Mouse (Mus musculus): Measurements from ENCODE around the gene Tor4a.
A peak's percentile ranks its signal among the peaks of the same experiment; 100 is the strongest.

Gene Tor4a

DNA sequence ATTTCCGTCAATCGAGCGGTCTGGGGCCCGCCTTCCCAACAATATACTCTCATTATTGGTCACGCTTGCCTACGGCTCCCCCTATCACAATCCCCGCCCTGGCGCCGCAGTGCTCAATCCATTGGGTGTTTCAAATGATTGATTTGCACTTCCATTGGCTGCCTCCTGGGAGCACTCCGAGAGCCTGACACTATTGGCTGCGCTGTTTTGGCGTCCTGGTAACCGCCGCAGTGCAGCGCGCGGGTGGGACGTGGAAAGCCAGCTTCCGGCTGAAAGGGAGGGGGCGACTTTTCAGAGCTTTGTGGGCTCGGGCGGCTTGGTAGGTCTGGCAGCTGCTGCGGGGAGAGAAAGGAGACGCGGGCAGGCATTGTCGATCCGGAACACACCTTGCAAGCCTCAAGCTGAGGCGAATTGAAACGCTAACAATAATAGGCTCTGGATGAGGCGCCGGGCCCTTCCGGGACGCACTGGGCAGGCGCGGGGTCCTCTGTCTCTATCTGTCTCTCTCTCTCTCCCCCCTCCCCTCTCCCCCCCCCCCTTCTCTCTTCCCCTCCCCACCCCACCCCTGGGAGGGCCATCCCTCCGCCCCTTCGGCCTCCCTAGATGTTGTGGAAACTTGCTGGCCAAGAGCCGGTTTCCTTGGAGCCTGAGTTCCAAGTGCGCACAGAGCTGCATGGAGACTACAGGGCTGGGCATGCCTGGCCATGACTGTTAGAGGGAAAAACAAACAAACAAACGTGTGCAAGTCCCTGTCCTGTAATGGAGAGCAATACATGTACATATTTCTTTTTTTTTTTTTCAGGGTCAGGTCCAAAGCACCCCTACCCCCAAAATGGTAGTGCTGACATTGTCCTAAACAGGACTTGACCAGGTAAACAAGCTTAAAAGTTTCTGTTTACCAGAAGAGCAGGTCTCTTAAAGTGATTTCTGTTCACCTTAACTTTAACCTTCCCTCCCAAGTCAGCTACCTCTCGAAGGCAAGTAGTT lies 28.4 kb upstream of the Tor4a start:
- peak; percentile 99 for DNase-seq (ENCODE audit: low spot score)

DNA sequence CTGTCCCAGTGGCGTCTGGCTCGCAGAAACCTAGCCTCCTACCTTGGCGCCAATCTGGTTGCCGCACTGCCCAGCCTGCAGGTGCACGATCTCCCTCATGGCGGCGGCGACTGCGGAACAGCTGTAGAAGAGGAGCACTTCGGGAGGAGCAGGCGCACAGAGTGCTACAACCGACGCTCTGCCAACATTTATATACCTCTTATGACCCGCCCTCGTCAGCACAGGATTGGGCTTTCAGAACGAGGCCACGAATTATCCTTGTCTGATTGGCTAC lies 27.7 kb upstream of the Tor4a start, which contains the start of gene Tubb4b:
TSS of gene Tubb4b (minus strand) at position 211 of the 274 bp plus-strand sequence.
- DNase-seq (ENCODE audit: low spot score), result no peak

DNA sequence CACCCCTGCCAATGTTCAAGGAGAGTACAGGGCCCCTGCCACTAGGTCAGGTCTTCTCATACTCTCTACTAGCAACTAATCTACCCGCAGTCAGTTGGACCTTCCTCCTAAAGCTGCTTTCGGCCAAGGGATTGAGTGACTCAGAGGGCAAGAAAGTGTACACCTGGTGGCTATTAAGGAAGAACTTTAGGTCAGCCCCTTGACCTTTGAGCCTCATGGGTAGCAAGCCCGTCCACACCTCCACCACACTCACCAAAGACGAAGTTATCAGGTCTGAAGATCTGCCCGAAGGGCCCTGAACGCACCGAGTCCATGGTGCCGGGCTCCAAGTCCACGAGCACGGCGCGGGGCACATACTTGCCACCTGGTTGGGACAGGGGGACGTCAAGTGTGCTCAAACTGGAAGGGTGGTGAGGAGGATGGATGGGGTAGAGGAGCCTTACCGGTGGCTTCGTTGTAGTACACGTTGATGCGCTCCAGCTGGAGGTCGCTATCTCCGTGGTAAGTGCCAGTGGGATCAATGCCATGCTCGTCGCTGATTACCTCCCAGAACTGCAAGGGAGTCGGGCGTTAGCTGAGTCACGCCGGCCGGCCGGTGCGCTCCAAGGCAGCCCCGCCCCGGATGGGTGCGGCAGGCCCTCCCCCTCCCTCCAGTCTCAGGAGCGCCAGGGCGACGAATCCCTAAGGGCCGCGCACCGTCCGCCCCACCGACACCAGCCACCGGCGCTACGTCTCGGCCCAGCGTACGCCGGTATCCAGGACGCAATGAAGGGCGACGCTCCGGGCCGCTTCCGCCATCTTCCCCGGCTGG lies 27.2 kb upstream of the Tor4a start:
- DNase-seq (ENCODE audit: low spot score), result peak; percentile 82

DNA sequence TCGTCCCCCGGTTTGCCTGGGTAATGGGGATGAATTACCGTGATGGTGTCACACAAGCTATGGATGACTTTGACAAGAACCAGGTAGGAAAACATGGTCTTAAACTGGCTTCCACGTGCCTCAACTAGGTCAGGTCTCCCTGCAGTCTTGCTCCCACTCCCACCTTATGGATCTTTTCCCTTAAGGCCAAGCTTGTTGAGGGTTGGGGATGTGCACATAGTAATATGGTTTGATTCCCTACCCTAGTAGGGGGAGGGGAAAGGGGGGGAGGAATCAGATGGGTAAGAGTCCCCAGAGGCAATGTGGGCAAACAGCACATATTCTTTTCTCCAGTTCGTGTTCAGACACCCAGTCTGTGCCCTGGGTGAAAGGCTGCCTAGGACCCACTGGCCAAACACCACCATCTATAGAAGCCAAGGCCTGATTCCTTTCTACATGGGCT lies 24.7 kb upstream of the Tor4a start:
- no peak for DNase-seq (ENCODE audit: low spot score)

DNA sequence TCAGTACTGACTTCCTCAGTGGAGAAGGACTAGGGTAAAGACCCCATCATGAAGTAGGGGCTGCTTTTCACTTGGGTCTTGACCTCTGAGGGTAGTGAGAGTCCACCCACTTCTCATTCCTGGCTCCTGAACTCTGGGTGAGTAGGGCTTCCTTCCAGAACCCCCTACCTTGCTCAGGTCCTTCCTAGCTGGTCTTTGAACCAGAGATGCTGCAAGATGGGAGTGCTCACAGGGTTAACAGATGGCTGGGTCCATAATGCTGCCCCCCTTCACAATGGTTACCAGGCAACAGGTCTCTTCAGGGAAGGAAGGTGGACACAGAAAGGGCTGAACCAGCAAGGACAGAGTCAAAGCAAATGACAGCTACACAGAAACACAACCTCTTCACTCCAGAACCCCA lies 21.8 kb upstream of the Tor4a start, which contains the start of gene Fam166a:
TSS of gene Fam166a (plus strand) at position 301 of the 400 bp plus-strand sequence.
- no peak for DNase-seq (ENCODE audit: low spot score)

DNA sequence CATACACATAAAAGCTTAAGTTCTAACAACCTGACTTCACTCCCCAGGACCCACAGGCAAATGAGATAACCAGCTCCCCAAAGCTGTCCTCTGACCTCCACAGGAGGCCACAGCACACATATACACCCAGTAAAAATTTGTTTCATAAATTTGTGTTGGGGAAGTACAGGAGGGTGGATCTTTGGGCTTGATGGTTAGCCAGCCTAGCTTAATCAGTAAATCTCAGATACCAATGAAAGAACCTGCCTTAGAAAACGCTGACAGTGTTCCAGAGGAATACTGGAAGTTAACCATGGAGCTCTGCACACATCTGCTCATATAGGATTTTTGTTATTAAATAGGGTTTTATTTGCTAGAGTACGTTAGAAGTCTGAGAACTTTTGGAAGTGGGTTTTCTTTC lies 21.0 kb upstream of the Tor4a start:
- DNase-seq (ENCODE audit: low spot score), result no peak

DNA sequence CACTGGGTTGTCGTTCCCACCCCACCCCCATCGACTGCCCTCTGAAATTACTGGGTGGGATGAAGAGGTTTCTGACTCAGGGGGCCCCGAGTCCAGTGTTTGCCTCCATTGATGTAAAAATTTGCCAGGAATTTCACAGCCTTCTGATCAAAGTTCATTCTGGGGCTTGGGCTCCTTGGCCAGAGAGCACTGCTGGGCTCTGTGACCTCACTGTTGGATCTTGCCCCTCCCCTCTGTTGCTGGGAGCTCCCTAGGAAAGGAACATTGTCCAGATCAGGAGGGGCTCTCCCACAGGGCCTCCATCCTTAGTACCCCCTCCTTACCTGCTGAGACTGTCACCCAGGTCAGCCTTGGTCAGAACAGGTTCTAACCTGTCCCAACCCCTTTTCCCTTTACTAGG lies 17.8 kb upstream of the Tor4a start, which contains the start of gene Stpg3:
TSS of gene Stpg3 (minus strand) at position 194 of the 400 bp plus-strand sequence.
- DNase-seq (ENCODE audit: low spot score), result peak; percentile 58

DNA sequence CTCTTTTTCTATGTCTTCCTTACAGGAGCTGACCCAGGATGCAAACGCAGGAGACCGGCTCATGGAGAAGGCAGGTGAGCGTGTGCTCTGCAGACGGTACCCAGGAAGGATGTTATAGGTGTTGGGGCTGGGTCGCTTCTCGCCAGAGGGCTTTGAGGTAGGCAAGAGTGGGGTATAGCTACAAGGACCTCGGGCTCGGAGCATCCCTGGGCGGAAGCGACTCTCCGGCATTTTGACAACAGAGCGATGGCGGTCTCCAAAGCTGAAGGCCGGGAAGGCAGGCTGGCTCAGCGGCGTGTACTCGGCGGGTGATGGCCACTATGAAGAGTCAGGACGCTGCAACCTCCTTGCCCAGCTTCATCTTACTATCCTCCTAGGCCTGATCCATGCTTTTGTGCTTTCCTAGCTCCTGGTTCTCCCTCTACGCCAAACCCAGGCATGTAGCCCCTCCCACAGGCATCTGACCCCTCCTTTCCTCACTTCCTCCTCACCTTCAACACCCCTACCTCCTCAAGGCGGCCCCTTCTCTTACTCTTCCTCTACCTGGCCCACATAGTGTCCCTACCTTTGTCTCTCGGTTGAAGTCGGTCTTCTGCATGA lies 16.7 kb upstream of the Tor4a start:
- no peak for DNase-seq (ENCODE audit: low spot score)

DNA sequence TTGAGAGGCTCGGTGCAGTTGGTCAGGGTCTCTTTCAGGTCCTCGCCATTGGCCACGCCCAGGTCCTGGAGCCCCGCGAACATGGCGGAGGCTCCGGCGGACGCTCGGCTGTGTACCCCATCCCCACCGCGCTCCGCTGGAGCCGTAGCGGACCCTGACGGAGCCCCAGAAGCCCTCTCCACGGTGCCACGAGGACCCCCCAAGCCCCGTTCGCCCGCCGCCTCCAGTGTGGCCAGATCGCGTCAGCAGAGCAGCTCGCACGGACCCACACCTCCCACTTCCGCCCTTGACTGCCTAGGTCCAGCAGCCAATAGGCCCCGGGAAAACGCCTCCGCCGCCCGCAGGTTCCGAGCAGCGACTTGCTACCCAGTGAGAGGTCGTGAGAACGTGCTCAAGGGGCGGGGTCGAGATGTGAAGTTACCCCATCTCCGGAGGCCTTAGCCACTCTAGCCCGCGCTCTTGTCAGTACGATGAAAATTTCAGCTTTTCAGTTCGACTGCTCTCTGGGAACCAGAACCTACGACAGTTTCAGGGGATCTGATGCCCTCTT lies 14.5 kb upstream of the Tor4a start, which contains the start of gene Nelfb:
TSS of gene Nelfb (minus strand) at position 369 of the 550 bp plus-strand sequence.
- peak; percentile 96 for DNase-seq (ENCODE audit: low spot score)

DNA sequence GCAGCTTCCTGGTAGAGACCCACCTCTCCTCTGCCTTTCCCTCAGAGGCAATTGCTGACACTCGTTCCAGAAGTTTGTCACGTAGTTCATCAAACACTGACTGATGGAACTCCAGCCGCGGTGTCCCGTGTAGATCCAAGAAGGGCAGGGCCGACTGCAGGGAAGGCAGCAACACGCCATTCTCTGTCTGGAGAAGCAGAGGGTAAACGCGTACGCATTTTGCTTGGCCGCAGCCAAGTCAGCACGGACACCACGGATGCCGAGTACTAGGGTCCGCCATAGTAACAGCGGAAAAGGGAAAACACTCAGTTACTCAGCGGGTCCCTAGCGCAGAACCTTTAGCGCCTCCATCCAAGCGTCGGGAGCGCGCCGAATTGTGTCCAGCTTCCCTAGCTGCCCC lies 14.0 kb upstream of the Tor4a start:
- DNase-seq (ENCODE audit: low spot score), result peak; percentile 27

DNA sequence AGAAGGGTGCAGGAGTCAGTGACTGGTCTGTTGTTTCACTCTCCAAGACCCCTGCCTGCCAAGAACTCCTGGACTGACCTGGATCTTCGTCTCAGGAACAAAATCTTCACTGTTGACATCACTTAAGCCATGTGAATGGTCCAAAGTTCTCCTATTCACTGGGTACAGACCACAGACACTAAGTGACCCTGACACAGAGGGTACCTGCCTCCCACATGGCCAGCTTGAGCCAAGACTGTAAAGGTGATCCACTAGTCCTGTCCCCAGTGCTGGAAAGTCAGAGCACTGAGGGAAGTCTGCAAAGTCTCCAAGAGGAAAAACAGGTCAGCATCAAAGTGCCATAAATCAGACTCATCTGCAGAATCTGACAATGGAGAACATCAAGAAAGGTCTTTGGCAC lies 10.9 kb upstream of the Tor4a start:
- no peak for DNase-seq (ENCODE audit: low spot score)

DNA sequence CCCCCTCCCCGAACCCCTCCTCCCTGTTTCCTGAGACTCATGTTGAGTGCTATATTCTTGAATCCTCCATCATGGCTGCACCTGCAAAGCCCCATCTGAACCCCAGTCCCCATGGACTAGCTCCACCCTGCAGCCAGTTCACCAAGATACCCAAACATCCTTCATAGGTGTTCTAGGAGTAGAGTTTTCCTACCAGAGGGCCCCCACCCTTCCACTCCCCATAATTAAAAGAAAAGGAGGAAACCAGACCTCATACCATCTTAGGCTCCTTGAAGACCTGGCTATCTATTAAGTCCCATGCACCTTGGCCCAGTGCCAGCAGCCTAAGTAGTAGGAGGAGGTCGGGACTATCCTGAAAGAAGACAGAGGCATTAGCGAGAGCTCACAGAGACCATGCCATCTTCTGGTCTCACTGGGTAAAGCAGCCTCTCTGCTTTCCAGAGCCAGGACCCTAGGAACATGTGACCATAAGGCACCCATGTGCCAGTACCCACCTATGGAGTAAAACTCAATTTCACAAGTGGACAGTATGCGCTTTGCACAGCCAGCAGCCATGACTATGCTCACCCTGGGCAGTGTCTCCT lies 7.0 kb upstream of the Tor4a start:
- no peak for DNase-seq (ENCODE audit: low spot score)

DNA sequence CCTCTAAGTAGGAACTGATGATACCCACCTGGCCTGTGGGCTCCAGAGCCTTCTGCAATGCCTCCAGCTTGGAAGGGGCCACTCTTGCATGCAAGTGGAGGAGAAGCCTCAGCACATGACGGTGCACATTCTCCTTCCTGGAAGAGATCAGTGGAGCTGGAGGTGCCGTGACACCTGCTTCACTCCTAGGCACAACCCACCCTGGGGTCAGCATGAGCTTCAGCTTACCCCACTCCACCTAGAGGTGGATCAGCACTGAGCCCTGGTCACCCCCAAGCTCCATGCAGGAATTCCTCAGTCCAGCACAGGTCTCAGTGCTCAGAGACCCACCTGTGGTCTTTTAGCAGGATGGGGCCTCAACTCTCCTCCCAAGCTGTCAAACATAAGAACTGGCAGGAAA lies 3.9 kb upstream of the Tor4a start:
- no peak for DNase-seq (ENCODE audit: low spot score)

DNA sequence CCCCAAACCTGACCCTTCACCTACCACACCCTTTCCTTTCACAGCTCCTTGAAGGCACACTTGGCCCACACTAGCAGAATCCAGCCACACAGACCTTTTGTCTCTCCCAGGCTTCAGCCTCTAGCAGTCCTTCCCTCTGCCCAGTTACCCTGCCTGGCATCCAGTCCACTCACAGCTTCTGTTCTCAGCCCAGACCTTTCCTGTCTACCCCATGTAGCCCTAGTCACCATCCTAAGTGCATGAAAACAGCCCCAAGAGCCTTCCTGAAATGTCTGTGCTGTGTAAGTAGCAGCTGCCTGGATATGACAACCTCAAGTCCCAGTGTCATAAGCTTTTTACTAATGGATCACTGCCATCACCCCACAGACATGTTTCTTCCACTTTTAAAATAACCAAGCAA lies 1.3 kb upstream of the Tor4a start:
- DNase-seq (ENCODE audit: low spot score), result no peak

DNA sequence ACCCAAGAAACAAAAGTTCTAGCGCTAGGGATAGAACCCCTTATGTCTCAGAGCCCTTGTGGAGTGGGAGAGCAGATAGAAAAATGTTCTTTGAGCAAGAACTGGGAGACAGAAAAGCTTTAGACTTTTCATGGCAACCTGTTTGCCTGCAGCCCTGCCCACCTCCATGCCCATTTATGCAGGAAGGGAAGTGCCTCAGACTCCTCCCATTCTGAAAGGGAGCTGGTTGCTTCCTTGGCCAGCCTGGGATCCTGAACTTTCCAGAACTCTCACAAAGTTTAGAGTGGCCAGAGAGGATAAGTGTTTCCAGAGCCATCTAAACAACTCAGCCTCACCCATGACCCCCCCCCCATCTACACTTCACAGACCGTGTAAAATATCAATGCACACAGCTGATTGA lies 505 bp upstream of the Tor4a start:
- no peak for DNase-seq (ENCODE audit: low spot score)

DNA sequence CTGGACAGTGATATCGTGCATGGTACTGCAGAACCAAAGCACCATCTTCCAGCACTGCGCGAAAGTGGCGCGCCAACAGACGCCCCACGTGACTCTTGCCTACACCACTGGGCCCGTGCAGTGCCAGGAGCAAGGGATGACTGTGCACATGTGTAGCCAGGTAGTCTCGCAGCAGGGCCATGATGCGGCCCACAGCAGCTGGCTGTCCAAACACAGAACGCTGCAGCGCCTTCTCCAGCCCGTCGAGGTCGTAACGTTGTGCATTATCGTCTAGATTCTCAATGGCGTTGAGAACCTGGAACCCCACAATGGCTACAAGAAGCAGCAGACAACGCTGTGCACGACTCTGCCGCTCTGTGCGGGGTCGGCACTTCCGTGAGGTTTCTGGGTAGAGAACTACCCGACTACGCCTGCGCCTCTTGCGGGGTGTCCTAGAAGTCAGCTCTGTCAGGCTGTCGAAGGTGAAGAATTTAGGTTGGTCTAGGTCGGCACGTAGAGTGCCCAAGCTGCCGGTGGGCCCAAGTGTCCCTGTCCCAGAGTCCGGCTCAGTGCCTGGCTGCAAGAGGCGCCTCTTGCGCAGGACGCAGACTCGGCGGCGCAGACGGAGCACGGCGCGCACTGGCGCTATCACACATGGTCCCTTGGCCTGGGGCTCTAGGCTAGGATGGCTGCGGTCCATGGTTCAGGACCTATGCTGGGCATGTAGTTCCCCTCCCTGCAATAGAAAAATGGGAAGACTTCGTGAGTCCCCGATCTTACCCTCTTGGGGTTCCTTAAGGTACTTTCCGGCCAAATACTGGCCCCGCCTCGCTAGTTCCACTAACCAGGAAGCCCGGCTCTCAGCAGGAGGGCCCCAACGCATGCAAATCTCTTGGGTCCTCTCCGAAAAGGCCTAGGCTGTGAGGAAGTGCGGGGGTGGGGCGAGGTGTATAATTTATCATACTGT lies 1.2 kb downstream of the Tor4a start:
- peak; percentile 61 for DNase-seq (ENCODE audit: low spot score)

DNA sequence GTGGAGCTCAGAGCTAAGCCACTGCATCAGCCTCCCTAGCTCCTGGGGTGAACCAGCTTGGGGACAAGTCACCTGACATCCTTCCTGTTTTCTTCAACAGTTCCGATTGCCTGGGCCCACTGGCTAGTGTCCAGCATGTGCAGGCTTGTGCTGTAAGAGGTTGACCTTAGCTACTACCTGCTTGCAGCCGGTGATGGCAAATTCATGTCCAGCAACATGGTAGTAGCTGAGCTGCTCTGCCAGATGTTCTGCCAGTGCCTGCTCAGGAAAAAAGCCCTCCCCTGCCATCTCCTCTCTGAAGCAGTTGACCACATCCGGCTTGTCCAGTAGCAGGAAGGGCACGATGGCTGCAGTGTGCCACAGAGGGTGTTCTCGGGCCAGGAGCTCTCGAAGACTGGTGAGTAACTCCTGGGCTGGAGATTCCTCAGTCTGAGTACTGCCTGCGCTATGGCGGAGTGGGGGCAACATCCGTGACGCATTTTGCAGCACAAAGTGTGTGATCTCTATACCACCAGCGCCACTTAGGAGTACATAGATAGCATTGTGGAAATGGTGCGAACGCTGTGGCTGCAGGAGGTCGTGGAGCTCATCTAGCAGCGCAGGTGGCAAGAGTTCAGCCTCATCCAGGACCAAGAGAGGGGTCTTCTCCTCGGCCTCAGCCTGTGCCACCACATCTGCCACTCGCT lies 2.1 kb downstream of the Tor4a start:
- DNase-seq (ENCODE audit: low spot score), result no peak

DNA sequence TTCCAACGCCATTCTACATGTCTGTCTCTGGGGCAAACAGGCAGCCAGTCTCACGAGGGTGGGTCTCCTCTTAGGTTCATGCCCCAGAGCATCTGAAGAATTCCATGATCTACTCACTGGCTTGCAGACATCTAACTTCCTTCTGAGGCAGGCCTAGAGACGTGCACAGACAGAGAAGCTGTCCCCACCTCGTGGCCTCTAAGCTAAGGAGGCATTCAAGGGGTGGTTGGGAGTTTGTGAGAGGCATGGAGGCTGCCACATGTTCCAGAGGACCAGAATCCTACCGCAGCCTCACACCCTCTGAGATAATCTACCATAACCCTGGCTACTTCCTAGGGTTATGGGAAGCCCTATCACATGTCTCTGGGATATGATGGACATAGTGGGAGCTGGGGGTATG lies 2.7 kb downstream of the Tor4a start:
- DNase-seq (ENCODE audit: low spot score), result no peak

DNA sequence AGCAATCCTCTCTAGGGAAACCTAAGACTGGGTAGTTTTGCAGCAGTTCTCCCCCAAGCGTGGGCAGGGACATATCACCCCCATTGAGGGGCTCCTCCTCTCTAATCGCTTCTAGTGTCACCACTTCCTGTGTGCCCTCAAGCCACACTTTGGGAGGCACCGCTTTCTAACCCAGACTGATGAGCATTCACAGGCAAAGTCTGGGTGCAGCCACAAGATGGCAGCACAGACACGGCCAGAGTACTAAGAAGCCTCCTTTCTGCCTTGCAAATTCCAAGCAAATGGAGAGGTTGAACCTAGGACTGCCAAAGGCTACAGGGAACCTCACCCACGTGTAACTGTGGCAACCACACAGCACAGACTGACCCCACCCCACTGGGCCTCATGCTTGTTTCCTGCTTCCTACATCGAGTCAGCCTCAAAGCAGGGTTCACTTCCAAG lies 3.3 kb downstream of the Tor4a start:
- DNase-seq (ENCODE audit: low spot score), result peak; percentile 75

DNA sequence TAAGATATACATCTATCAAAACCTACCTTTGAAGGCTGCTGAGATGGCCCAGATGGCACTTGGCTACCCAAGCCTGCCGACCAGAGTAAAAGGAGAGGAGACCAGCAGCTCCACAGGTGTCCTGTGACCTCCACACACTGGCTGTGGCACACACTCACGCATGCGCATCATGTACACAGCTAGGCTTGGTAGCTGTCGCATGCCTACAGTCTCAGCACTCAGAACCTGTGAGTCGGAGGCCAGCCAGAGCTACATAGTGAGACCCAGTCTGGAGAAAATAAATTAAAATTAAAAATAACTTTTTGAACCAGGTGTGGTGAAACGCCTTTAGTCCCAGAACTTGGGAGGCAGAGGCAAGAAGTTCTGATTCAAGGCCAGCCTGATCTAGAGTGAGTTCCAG lies 8.8 kb downstream of the Tor4a start:
- no peak for DNase-seq (ENCODE audit: low spot score)
